Mouse (Mus musculus) thymus, adult 2 months (tissue): Measurements from ENCODE around the gene Rmi1. TPM values are rescaled to one million over a fixed set of nuclear protein-coding genes. Genes with fewer than 3 reads are reported as not detected.

Source experiments
- DNase-seq: peaks from one replicate; pipeline ENCODE4 v3.0.0; 2021
- H3K27ac ChIP-seq: fragments of 200-500 bp; 2 replicates; pipeline ENCODE4 v1.5.1; 2012; ENCODE audit warnings: low read length, control low read depth; ENCODE audit not compliant: control insufficient read depth, insufficient read depth
- H3K27me3 ChIP-seq: fragments of 200-500 bp; 2 replicates; pipeline ENCODE4 v1.6.1; 2012; ENCODE audit warnings: mild to moderate bottlenecking, low read length, moderate library complexity, mixed read lengths; ENCODE audit not compliant: control insufficient read depth, insufficient read depth
- H3K36me3 ChIP-seq: fragments of 200-500 bp; 2 replicates; pipeline ENCODE4 v1.6.1; 2012; ENCODE audit warnings: mild to moderate bottlenecking, low read length, moderate library complexity; ENCODE audit not compliant: control insufficient read depth, insufficient read depth
- H3K4me1 ChIP-seq: fragments of 200-500 bp; replicated peaks from 2 replicates; pipeline ENCODE4 v1.6.1; 2012; ENCODE audit warnings: low read length; ENCODE audit not compliant: control insufficient read depth, insufficient read depth
- H3K4me3 ChIP-seq: fragments of 200-500 bp; 2 replicates; pipeline ENCODE4 v1.5.1; 2012; ENCODE audit warnings: mild to moderate bottlenecking, low read length, control low read depth, moderate library complexity; ENCODE audit not compliant: control insufficient read depth, insufficient read depth
- CTCF ChIP-seq: fragments of 200-500 bp; IDR thresholded peaks from 2 replicates; pipeline ENCODE4 v1.5.1; 2012; ENCODE audit warnings: mild to moderate bottlenecking, control low read depth, low read length, moderate library complexity, borderline replicate concordance; ENCODE audit not compliant: control insufficient read depth, poor library complexity, insufficient read depth; ENCODE audit errors: extremely low read depth
- POLR2A ChIP-seq: fragments of 200-500 bp; IDR thresholded peaks from 2 replicates; pipeline ENCODE4 v1.6.1; 2012; ENCODE audit warnings: mild to moderate bottlenecking, low read length, control low read depth, moderate library complexity; ENCODE audit not compliant: control insufficient read depth, poor library complexity, insufficient read depth; ENCODE audit errors: extremely low read depth
- WGBS: fragments of 180-500 bp; shearing (Covaris S2); methylation state at CpG from one replicate; pipeline ENCODE4 v1.1.7; 2018; 5-methylcytosine and 5-hydroxymethylcytosine counted together
- polyA plus RNA-seq: library from polyadenylated mRNA; depleted of rRNA; stranded (reverse); fragments of >200 nt; gene quantifications from 2 replicates; pipeline ENCODE4 v1.2.3, GENCODE M21; 2012

Rmi1 gene
- polyA plus RNA-seq, 1 experiment, result 16.9 TPM

- TF ChIP-seq CTCF (no peak), POLR2A (no peak)
Measured at GRCm38 (mm10) chr13:58366373-58366772, 35.7 kb upstream of the Rmi1 start.

DNA sequence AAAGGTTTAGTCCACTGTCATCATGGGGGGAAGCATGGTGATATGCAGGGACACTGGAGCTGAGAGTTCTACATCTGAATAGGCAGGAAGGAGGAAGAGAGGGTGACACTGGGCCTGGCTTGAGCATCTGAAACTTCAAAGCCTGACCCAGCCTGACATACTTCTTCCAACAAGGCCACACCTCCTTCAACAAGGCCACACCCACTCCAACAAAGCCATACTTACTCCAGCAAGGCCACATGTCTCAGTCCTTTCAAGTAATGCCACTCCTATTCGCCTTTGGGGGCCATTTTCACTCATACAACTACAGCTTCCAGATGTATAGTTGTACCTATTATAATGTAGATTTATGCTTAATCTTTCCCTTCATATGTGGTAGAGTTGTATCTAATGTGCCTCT is 34.4 kb upstream of the Rmi1 start:
- no peaks in the 10 kb centered on the region for H3K36me3 ChIP-seq
- no peak for DNase-seq
- no peaks in the 10 kb centered on the region for H3K27me3 ChIP-seq
- no peak overlapping the region for H3K4me3 ChIP-seq
- 88% methylated on average over 1 of the region's 1 CpGs for WGBS
- H3K27ac ChIP-seq, result no peak overlapping the region
- TF ChIP-seq CTCF (no peak), POLR2A (no peak)
- H3K4me1 ChIP-seq, result peaks cover 10% of the 10 kb centered on the region

More at GRCm38 (mm10) chr13:58366373-58366772, 35.7 kb upstream of the Rmi1 start:
- H3K4me3 ChIP-seq, result no peak overlapping the region
- no peak for DNase-seq
- 79% methylated on average over 3 of the region's 3 CpGs for WGBS
- no peaks in the 10 kb centered on the region for H3K27me3 ChIP-seq
- no peak overlapping the region for H3K27ac ChIP-seq
- no peaks in the 10 kb centered on the region for H3K36me3 ChIP-seq
- H3K4me1 ChIP-seq, result no peaks in the 10 kb centered on the region

GRCm38 (mm10) chr13:58368835-58369234 is 33.2 kb upstream of the Rmi1 start:
- DNase-seq, result no peak
- no peaks in the 10 kb centered on the region for H3K27me3 ChIP-seq
- H3K27ac ChIP-seq, result no peak overlapping the region
- H3K36me3 ChIP-seq, result no peaks in the 10 kb centered on the region
- WGBS, result 78% methylated on average over 4 of the region's 4 CpGs
- peaks cover 17% of the 10 kb centered on the region for H3K4me1 ChIP-seq
- TF ChIP-seq CTCF (no peak), POLR2A (no peak)
- no peak overlapping the region for H3K4me3 ChIP-seq

DNA sequence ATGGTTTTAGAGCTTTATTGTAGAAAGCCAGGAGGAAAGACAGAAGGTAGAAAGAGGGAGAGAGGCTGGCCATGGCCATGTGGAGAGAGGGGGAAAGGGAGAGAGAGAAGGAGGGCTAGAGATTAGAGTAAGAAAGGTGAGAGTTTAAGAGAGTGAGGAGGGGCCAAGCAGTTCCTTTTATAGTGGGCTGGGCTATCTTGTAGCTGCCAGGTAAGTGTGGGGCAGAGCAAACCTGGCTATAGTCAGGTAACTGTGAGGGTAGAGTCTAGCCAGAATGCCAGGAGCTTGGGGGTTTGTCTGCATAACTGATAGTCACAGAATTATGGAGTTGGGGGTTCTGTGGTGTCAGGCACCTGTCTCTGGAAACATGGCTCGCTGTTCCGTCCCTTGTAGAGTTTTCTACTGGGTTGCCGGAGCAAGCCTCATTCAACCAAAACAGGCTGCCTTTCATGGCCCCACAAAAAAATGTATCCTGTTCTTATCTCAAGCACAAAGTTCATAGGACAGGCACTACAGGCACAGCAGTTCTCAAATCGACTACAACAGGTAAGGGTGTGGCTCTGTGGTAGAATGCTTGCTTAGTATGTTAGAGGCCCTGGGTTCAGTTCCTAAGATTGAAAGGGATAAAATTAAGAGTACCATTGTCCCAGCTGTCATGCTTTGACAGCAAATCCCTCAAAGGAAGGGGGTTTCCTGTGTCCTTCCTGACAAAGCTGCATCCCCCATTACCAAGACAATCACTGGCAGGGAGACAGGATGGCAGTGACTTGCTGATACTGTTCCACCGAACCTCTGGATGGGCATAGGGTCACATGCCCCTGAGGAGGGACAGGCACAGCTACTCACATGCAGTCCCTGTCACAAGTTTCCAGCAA is 29.5 kb upstream of the Rmi1 start:
- Histone ChIP-seq H3K4me3 (no peak overlapping the region), H3K36me3 (no peaks in the 10 kb centered on the region), H3K27me3 (no peaks in the 10 kb centered on the region), H3K27ac (peak overlapping the region; percentile 70), H3K4me1 (peaks cover 19% of the 10 kb centered on the region)
- no peak for DNase-seq
- WGBS, result 54% methylated on average over 5 of the region's 5 CpGs
- TF ChIP-seq CTCF (no peak), POLR2A (no peak)

DNA sequence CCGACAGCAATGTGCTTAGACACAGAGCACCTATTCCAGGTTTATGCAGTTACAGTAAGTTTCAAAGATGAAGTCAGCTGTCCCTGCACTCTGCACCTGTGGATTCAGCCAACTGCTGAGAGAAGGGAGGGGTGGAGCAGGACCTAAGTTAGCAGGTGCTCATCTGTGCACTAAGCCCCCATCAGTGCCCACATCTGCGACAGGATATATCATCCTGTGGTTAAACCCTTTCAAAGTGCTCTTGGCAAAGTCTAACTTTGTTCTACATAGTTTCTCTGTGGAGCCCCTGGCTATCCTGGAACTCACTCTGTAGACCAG is 28.9 kb upstream of the Rmi1 start:
- no peak for TF ChIP-seq POLR2A
- TF ChIP-seq CTCF, result no peak
- no peak overlapping the region for H3K4me3 ChIP-seq
- peak; percentile 42 for DNase-seq
- peak overlapping the region; percentile 70 for H3K27ac ChIP-seq
- H3K4me1 ChIP-seq, result peaks cover 19% of the 10 kb centered on the region
- no peaks in the 10 kb centered on the region for H3K27me3 ChIP-seq
- WGBS, result 15% methylated on average over 2 of the region's 2 CpGs
- no peaks in the 10 kb centered on the region for H3K36me3 ChIP-seq

- H3K4me3 ChIP-seq, result peak overlapping the region; percentile 71
- peaks cover 8% of the 10 kb centered on the region for H3K4me1 ChIP-seq
- H3K36me3 ChIP-seq, result peaks cover 25% of the 10 kb centered on the region
- WGBS, result 43% methylated on average over 11 of the region's 11 CpGs
- TF ChIP-seq POLR2A (no peak), CTCF (no peak)
- no peak for DNase-seq
- H3K27me3 ChIP-seq, result no peaks in the 10 kb centered on the region
- H3K27ac ChIP-seq, result no peak overlapping the region
Measured at GRCm38 (mm10) chr13:58384371-58384770, 17.7 kb upstream of the Rmi1 start.

- H3K4me1 ChIP-seq, result peaks cover 8% of the 10 kb centered on the region
- H3K27me3 ChIP-seq, result no peaks in the 10 kb centered on the region
- peak within 1 kb of the TSS; percentile 71 for H3K4me3 ChIP-seq
- peaks cover 26% of the 10 kb centered on the region for H3K36me3 ChIP-seq
- DNase-seq, result peak; percentile 63
- no peak within 1 kb of the TSS for H3K27ac ChIP-seq
- WGBS, result 3% methylated on average over 80 of the region's 80 CpGs
- TF ChIP-seq CTCF, result peak; percentile 38; the same call in 1 of the 2 replicates
- TF ChIP-seq POLR2A, result no peak
Measured at GRCm38 (mm10) chr13:58384779-58385546, 17.1 kb upstream of the Rmi1 start, which contains the start of gene 2210016F16Rik. 2210016F16Rik (minus strand) TSS chr13:58385225.
